Mouse (Mus musculus) lung, adult 2 months (tissue): ENCODE data around the gene Neurl1b. TPM values are rescaled to one million over a fixed set of nuclear protein-coding genes. Genes with fewer than 3 reads are reported as not detected.

Source experiments
- DNase-seq: peaks from one replicate; pipeline ENCODE4 v3.0.0; 2022
- H3K4me1 ChIP-seq: fragments of 200-500 bp; 2 replicates; pipeline ENCODE4 v1.6.1; 2011; ENCODE audit warnings: low read length; ENCODE audit not compliant: control insufficient read depth, insufficient read depth
- H3K4me3 ChIP-seq: fragments of 200-500 bp; replicated peaks from 2 replicates; pipeline ENCODE3; 2011; ENCODE audit warnings: low read depth, mild to moderate bottlenecking, control low read depth, low read length; ENCODE audit errors: extremely low read depth
- CTCF ChIP-seq: fragments of 200-500 bp; IDR thresholded peaks from 2 replicates; pipeline ENCODE4 v1.5.1; 2011; ENCODE audit warnings: mild to moderate bottlenecking, low read length, control low read depth; ENCODE audit not compliant: insufficient read depth
- POLR2A ChIP-seq: fragments of 200-500 bp; IDR thresholded peaks from 2 replicates; pipeline ENCODE4 v1.6.1; 2011; ENCODE audit warnings: low read depth, mild to moderate bottlenecking, control low read depth, low read length, borderline replicate concordance; ENCODE audit errors: extremely low read depth
- WGBS: fragments of 180-500 bp; shearing (Covaris S2); methylation state at CpG from one replicate; pipeline ENCODE4 v1.1.7; 2018; 5-methylcytosine and 5-hydroxymethylcytosine counted together
- polyA plus RNA-seq: library from polyadenylated mRNA; depleted of rRNA; stranded (reverse); fragments of >200 nt; gene quantifications from 2 replicates; pipeline ENCODE4 v1.2.3, GENCODE M21; 2012

Gene Neurl1b
- polyA plus RNA-seq, 1 experiment: 14.5 TPM

- TF ChIP-seq CTCF: no peak
- TF ChIP-seq POLR2A: no peak
- 35% methylated on average over 8 of the region's 8 CpGs for WGBS
Observed at GRCm38 (mm10) chr17:26380280-26380985, 34.2 kb upstream of the Neurl1b start.

GRCm38 (mm10) chr17:26380986-26381446 lies 33.6 kb upstream of the Neurl1b start:
- 67% methylated on average over 4 of the region's 4 CpGs for WGBS
- H3K4me3 ChIP-seq: no peak overlapping the region
- H3K4me1 ChIP-seq: peaks cover 16% of the 10 kb centered on the region
- DNase-seq: no peak
- TF ChIP-seq POLR2A (no peak), CTCF (no peak)

More at GRCm38 (mm10) chr17:26380280-26380985, 34.2 kb upstream of the Neurl1b start:
- Histone ChIP-seq H3K4me1 (peaks cover 10% of the 10 kb centered on the region; the same call in 1 of the 2 replicates), H3K4me3 (no peak overlapping the region)
- DNase-seq: no peak

GRCm38 (mm10) chr17:26381613-26382012 lies 33.0 kb upstream of the Neurl1b start:
- WGBS: 28% methylated on average over 5 of the region's 5 CpGs
- no peak for DNase-seq
- H3K4me3 ChIP-seq: no peak overlapping the region
- TF ChIP-seq CTCF: no peak
- no peak for TF ChIP-seq POLR2A
- H3K4me1 ChIP-seq: peaks cover 16% of the 10 kb centered on the region

- H3K4me3 ChIP-seq: no peak overlapping the region
- WGBS: 60% methylated on average over 3 of the region's 3 CpGs
- H3K4me1 ChIP-seq: peaks cover 16% of the 10 kb centered on the region
- TF ChIP-seq CTCF (no peak), POLR2A (no peak)
- no peak for DNase-seq
Observed at GRCm38 (mm10) chr17:26382176-26382575, 32.5 kb upstream of the Neurl1b start.

GRCm38 (mm10) chr17:26382687-26383086 lies 31.9 kb upstream of the Neurl1b start:
- no peak for TF ChIP-seq CTCF
- no peak for TF ChIP-seq POLR2A
- 58% methylated on average over 5 of the region's 5 CpGs for WGBS
- no peak for DNase-seq

GRCm38 (mm10) chr17:26384111-26384510 lies 30.5 kb upstream of the Neurl1b start:
- TF ChIP-seq CTCF (no peak), POLR2A (no peak)
- no peak for DNase-seq
- 81% methylated on average over 3 of the region's 3 CpGs for WGBS
- Histone ChIP-seq H3K4me3 (no peak overlapping the region), H3K4me1 (peaks cover 21% of the 10 kb centered on the region)

More at GRCm38 (mm10) chr17:26382687-26383086, 31.9 kb upstream of the Neurl1b start:
- H3K4me3 ChIP-seq: no peak overlapping the region
- H3K4me1 ChIP-seq: peaks cover 16% of the 10 kb centered on the region

- 50% methylated on average over 11 of the region's 11 CpGs for WGBS
- DNase-seq: peak; percentile 30
- no peak overlapping the region for H3K4me3 ChIP-seq
- TF ChIP-seq POLR2A (no peak), CTCF (no peak)
- peaks cover 21% of the 10 kb centered on the region for H3K4me1 ChIP-seq
Observed at GRCm38 (mm10) chr17:26385252-26386130, 29.1 kb upstream of the Neurl1b start.

GRCm38 (mm10) chr17:26386131-26386481 lies 28.5 kb upstream of the Neurl1b start:
- peaks cover 21% of the 10 kb centered on the region for H3K4me1 ChIP-seq
- DNase-seq: no peak
- TF ChIP-seq POLR2A: no peak
- TF ChIP-seq CTCF: no peak
- H3K4me3 ChIP-seq: no peak overlapping the region
- 91% methylated on average over 3 of the region's 3 CpGs for WGBS

- H3K4me1 ChIP-seq: peaks cover 15% of the 10 kb centered on the region
- DNase-seq: no peak
- no peak for TF ChIP-seq CTCF
- TF ChIP-seq POLR2A: no peak
- WGBS: 41% methylated on average over 3 of the region's 3 CpGs
- no peak overlapping the region for H3K4me3 ChIP-seq
Observed at GRCm38 (mm10) chr17:26388106-26388505, 26.5 kb upstream of the Neurl1b start.
